Mouse (Mus musculus) bone marrow macrophage, adult 2 months (primary cell): ENCODE data around the gene Gm20538. TPM values are rescaled to one million over a fixed set of nuclear protein-coding genes. Genes with fewer than 3 reads are reported as not detected.
A peak's percentile ranks its signal among the peaks of the same experiment; 100 is the strongest.

Experiments used
- H3K27ac ChIP-seq: 2 replicates; pipeline ENCODE4 v1.5.1; 2012; ENCODE audit warnings: low read depth, low read length; ENCODE audit not compliant: insufficient read depth
- H3K4me1 ChIP-seq: 2 replicates; pipeline ENCODE4 v1.6.1; 2012; ENCODE audit warnings: low read length; ENCODE audit not compliant: control insufficient read depth, insufficient read depth
- H3K4me3 ChIP-seq: 2 replicates; pipeline ENCODE4 v1.5.1; 2012; ENCODE audit warnings: mild to moderate bottlenecking, low read length, moderate library complexity; ENCODE audit not compliant: insufficient read depth
- CTCF ChIP-seq: IDR thresholded peaks from 2 replicates; pipeline ENCODE4 v1.5.1; 2012; ENCODE audit warnings: low read depth, mild to moderate bottlenecking, low read length, moderate library complexity
- POLR2A ChIP-seq: IDR thresholded peaks from 2 replicates; pipeline ENCODE4 v1.6.1; 2012; ENCODE audit warnings: mild to moderate bottlenecking, low read depth, low read length, borderline replicate concordance
- polyA plus RNA-seq: library from polyadenylated mRNA; stranded (reverse); fragments of >200 nt; gene quantifications from 2 replicates; pipeline ENCODE4 v1.2.4, GENCODE M21; 2012; ENCODE audit not compliant: missing spikeins, insufficient read depth, insufficient read length

Gene Gm20538
- polyA plus RNA-seq: not detected in 2 replicates

GRCm38 (mm10) chr19:44552731-44553130 is at the start of gene Gm20538:
Gm20538 (minus strand) TSS chr19:44552831.
- no peak for TF ChIP-seq CTCF
- TF ChIP-seq POLR2A: no peak
- Histone ChIP-seq H3K27ac (no peak within 1 kb of the TSS), H3K4me3 (no peak within 1 kb of the TSS), H3K4me1 (peaks cover 5% of the 10 kb centered on the region)

DNA sequence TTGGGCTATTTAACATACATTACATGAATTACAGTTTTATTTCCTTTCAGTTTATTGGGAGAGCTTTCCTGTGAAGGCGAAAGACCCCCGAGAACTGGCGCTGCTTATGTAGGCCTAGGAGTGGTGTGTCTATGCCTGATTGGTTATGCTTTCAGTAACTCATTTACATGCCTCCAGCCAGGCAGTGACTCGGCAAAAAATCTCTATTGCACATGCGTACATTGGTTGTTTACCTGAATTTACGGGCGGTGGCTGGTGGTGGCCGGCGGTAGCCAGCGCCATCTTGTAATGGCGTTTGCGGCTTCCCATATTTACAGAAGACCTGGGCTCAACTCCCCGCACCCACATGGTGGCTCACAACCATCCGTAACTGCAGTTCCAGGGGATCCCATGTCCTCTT is 41.5 kb upstream of the Gm20538 start:
- peaks cover 11% of the 10 kb centered on the region for H3K4me1 ChIP-seq
- no peak overlapping the region for H3K27ac ChIP-seq
- TF ChIP-seq CTCF (no peak), POLR2A (no peak)
- H3K4me3 ChIP-seq: no peak overlapping the region

DNA sequence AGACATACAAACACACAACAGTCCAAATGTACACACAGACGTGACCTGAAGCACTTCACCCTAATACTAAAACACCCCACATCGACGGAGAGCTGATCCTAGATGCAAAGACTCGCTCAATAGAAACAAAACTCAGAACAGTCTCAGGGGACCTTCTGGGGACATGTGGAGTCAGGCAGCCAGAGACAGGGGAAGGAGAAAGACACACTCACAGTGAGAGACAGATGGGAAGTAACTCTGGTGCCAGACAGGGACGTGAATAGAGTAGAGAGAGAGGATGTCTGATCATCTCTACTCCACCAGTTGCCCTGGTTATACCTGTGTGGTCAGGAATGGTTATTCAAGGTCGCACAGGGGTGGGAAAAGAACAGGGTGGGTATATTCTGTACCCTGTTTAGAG is 39.0 kb upstream of the Gm20538 start:
- H3K4me3 ChIP-seq: no peak overlapping the region
- peaks cover 11% of the 10 kb centered on the region for H3K4me1 ChIP-seq
- H3K27ac ChIP-seq: peak overlapping the region; percentile 42
- TF ChIP-seq POLR2A (no peak), CTCF (no peak)

GRCm38 (mm10) chr19:44590992-44591391 is 38.4 kb upstream of the Gm20538 start:
- TF ChIP-seq CTCF (no peak), POLR2A (no peak)
- Histone ChIP-seq H3K4me3 (peak overlapping the region; percentile 2; the same call in 1 of the 2 replicates), H3K27ac (no peak overlapping the region), H3K4me1 (peaks cover 11% of the 10 kb centered on the region)

DNA sequence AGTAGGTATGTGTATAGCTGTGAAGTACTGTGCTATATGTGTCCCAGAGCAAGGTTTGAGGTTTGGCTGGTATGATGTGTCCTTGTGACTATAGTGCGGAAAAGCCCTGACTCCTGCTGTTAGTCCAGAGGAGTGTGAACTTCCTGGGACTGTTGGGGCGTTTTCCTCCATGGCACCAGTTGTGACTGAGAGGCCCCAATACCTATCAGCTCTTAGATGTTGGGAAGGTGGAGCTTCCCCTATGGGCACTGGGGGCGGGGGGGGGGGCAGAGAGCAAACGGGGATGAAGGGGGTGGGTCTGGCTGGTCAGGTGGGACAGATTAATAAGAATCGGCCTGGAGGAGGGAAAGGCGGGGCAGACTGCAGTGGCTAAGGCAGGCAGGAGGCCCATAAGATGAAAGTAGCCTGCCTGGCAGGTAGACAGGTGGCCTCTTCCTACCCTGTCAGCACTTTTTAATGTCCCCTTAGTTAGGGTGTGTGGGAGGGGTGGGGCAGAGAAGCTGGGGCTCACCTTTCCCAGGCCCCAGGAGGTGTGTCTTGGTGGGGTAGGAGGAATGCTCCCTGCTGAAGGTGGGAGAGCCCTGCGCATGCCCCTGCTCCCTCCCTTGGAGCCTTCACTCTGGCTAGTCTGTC is 37.1 kb upstream of the Gm20538 start:
- TF ChIP-seq POLR2A (no peak), CTCF (no peak)
- Histone ChIP-seq H3K4me3 (no peak overlapping the region), H3K4me1 (peaks cover 11% of the 10 kb centered on the region), H3K27ac (no peak overlapping the region)

- no peak for TF ChIP-seq POLR2A
- no peak for TF ChIP-seq CTCF
- H3K4me3 ChIP-seq: no peak overlapping the region
- H3K27ac ChIP-seq: no peak overlapping the region
- H3K4me1 ChIP-seq: peaks cover 11% of the 10 kb centered on the region
Observed at GRCm38 (mm10) chr19:44588036-44588435, 35.4 kb upstream of the Gm20538 start.

DNA sequence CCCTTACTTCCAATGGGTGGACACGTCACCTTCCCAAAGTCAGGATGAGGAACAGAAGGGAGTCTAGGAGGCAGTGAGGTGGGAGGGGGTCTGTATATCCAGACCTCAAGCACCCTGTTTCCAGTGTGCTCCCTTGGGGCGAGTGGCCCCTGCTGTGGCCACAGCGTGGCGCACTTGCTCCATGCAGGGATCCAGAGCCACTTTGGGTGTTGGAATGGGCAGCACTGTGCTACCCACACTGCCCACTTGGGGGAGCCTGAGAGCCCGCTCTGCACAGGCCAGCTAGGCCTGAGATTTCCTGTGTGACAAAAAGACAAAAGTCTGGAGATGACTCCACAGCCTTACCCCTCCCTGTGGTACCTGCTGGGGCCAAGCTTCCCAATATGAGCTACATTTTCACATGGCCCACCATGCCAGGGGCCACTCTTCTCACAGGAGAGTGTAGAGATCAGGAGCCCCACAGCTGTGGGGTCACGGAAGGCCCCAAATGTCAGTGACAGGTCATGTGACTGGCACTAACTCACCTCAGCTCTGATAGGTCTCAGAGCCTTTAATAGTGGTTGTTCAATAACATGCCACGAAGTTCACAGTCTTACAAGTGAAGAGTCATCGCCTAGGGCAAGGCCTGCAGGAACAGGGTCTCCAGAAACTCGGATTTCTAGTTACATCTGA is 30.1 kb upstream of the Gm20538 start:
- Histone ChIP-seq H3K4me3 (no peak overlapping the region), H3K27ac (no peak overlapping the region), H3K4me1 (0 out of 2 replicates have a peak, but pooled peaks cover 2% of the 10 kb centered on the region)
- TF ChIP-seq POLR2A (no peak), CTCF (peak; percentile 95)

GRCm38 (mm10) chr19:44582103-44582502 is 29.5 kb upstream of the Gm20538 start:
- no peak overlapping the region for H3K27ac ChIP-seq
- H3K4me3 ChIP-seq: no peak overlapping the region
- 0 out of 2 replicates have a peak, but pooled peaks cover 2% of the 10 kb centered on the region for H3K4me1 ChIP-seq
- TF ChIP-seq CTCF (no peak), POLR2A (no peak)

DNA sequence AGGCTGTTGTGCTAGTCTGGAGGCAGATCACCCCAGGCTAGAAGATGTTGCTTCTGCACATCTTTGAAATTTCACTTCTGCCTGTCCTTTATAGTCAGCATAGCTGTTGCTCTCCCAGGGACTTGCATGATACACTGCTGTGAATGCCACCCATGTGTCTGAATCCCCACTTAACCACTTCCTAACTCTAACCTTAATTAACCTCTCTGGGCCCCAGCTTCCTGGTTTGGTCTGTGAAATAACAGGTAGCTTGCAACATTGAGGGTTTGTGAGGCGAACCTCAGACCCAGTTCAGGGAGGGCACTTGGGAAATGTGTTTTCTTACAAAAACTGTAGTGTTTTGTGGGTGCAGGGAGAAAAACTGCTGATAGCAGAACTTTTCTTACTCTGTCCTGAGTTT is 25.4 kb upstream of the Gm20538 start:
- 0 out of 2 replicates have a peak, but pooled peaks cover 2% of the 10 kb centered on the region for H3K4me1 ChIP-seq
- H3K27ac ChIP-seq: no peak overlapping the region
- TF ChIP-seq CTCF (no peak), POLR2A (no peak)
- no peak overlapping the region for H3K4me3 ChIP-seq

DNA sequence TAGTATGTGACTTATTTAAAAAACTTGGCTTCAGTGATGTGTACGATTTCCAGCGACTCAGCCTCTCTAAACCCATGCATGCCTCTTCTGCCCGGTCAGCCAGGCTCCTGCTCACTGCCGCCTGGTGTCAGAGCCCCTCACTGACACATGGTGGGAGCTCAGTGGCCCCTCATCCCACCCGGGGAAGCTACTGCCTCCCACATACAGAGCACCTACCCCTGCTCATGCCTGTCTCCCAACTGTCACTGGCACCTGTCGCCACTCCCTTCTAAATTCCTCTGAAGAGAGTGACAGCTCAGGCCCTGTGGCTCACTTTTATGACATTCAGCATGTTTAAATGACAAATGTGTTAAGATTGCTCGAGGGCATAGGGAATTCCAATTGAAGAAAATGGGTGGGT is 23.6 kb upstream of the Gm20538 start:
- no peak overlapping the region for H3K4me3 ChIP-seq
- TF ChIP-seq POLR2A (no peak), CTCF (no peak)
- H3K27ac ChIP-seq: no peak overlapping the region
- 0 out of 2 replicates have a peak, but pooled peaks cover 2% of the 10 kb centered on the region for H3K4me1 ChIP-seq
